Mouse (Mus musculus) adrenal gland, postnatal 14 days (tissue): ENCODE measurements around the gene Dhx37. TPM values are rescaled to one million over a fixed set of nuclear protein-coding genes. Genes with fewer than 3 reads are reported as not detected.

Experiments used
- DNase-seq: peaks from one replicate; pipeline ENCODE4 v3.0.0; 2021; ENCODE audit warnings: mixed read lengths
- long read RNA-seq, 2 experiments: library from polyadenylated mRNA; stranded (forward); transcript quantifications; one replicate each; pipeline ENCODE4 v2.0.0; 2021
- total RNA-seq: library from RNA; stranded (reverse); gene quantifications from 2 replicates; pipeline ENCODE4 v1.2.3, GENCODE M21; 2021

The Dhx37 gene
- 14.6 and 15.7 TPM in 2 replicates for total RNA-seq
- long read RNA-seq, experiment 1, full-length matches to known transcripts: 13 of 16 reads
- long read RNA-seq, experiment 1, partial matches to known transcripts: 0 of 16 reads
- long read RNA-seq, experiment 1, other reads (novel, unspliced or antisense): 3 of 16 reads
- long read RNA-seq, experiment 2, full-length matches to known transcripts: 11 of 15 reads
- long read RNA-seq, experiment 2, partial matches to known transcripts: 1 of 15 reads
- long read RNA-seq, experiment 2, other reads (novel, unspliced or antisense): 3 of 15 reads

DNA sequence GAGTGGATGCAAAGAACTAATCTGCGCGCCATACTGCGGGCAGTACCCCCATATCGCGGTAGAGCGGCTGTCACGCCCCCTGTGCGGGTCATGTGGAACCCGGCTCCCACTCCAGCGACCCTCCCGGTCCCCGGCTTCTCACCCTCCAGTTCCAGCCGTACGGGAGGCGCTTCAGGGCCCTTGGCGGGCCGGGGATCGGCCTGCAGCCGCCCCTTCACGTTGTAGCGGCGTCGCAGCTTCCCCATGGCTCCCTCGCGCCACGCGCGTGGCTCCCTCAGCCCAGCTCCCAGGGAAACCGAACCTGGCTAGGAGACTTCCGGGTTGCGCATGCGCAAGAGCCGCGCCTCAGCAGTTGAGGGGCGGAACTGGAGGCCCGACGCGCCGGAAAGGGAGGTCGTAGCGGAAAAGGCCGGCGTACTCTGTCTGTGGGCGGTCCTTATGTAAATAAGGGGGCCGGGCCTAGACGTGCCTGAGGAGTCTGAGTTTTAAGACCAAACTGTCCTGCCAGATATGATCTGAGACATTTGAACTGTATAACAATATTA, at the start of gene Dhx37:
TSS of gene Dhx37 (minus strand) at position 329 of the 545 bp plus-strand sequence.
- DNase-seq: peak; percentile 97

- DNase-seq: no peak
Measured at GRCm38 (mm10) chr5:125482474-125482873, 48.6 kb upstream of the Dhx37 start.

DNA sequence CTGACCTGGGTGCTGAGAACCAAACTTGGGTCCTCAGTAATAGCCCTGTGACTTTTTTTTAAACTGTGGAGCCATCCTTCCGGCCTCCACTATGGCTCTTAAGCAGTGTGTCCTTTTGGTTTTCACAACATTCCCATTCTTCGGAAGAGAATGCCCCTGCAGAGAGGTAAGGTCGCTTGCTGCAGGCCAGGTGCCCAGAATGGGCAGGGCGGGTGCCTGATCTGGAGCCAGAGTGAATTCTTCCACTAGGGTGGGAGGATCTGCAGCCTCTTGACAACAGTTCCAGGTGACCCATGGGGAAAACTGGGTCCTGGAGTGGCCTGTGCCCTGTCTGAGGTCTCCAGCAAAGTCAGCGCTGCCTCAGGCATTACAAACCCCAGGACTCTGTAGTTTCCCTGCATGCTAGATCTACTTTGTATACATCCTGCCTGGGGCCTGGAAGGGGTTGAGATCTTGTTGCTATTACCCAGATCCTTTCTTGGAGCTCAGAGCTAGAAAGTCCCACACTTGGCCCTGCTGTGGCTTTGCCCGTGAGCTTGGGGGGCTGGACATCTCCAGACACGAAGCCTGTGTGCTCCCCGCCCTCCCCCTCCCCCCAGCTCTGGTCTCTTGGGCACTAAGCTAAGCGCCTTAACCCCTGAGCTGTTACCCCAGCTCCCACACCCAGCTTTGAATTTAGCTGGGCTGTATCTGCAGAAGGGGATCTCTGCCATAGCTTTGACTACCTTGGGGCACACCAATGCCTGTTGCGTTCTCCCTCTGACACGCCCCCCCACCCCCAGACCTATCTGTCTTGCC, 46.7 kb upstream of the Dhx37 start:
- DNase-seq: no peak

- DNase-seq: no peak
Measured at GRCm38 (mm10) chr5:125479376-125479775, 45.5 kb upstream of the Dhx37 start.

- no peak for DNase-seq
Measured at GRCm38 (mm10) chr5:125478037-125478436, 44.1 kb upstream of the Dhx37 start.

GRCm38 (mm10) chr5:125477533-125477932, 43.6 kb upstream of the Dhx37 start:
- DNase-seq: no peak

DNA sequence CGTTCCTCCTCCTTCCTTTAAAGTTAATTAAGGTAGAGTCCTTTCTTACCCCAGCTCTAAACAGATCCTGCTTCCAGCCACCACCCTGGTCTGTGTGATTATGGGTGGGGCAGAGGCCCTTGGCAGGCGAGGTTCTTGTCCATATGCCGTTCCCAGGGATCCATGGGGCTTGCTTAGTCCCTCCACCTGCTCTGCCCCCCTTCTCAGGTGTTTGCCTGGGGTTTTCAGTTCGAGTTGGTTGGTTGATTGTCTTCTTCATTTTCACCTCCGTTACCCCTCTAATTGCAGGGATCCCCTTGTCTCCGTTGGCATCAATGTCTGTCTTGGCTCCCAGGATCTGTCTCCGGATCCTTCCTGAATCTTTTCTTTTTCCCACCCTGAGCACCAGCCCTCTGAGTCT, 42.9 kb upstream of the Dhx37 start:
- no peak for DNase-seq

GRCm38 (mm10) chr5:125476286-125476625, 42.3 kb upstream of the Dhx37 start:
- DNase-seq: no peak

DNA sequence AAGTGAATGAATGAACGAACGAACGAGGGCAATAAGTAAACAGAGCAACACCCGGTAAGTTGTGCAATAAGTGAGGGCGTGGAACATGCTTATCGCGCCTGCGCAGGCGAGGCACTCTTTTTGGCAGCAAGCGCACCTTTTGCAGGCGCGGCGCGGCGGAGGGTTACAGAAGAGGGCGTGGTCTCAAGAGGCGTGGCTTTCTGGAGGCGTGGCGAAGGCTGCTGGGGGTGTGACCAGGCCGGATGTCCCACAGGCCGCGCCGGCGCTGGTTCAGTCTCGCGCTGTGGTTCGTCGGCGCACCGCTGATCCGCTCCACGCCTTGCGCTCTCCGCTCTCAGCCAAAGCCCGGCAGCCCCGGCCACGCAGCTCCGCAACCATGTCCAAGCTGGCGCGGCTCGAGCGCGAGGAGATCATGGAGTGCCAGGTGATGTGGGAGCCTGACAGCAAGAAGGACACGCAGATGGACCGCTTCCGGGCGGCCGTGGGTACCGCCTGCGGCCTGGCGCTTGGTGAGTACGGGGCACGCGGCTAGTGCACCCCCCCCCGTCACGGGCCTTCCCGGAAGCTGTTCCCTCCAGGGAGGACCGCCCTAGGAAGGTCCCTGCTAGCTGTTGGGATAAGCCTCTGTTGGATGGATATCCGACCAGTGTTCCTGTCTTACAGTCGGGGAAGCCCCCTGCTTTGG, 41.8 kb upstream of the Dhx37 start, which contains the start of gene Aacs:
TSS of gene Aacs (plus strand) at position 214 of the 685 bp plus-strand sequence.
- DNase-seq: peak; percentile 98

DNA sequence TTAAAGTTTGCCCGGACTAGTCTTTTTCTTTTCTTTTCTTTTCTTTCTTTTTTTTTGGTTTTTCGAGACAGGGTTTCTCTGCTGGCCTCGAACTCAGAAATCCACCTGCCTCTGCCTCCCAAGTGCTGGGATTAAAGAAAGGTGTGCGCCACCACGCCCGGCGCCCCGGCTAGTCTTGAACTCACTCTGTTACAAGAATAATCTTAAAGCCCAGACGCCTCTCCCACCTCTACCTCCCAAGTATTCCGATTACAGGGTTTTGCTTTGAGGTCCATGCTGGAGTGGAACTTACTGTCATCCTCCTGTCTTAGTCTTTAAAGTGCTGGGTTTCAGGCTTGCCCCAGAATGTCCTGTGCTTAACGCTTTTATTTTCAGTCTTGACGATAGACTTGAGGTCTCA, 41.1 kb upstream of the Dhx37 start:
- no peak for DNase-seq

GRCm38 (mm10) chr5:125472796-125473475, 39.0 kb upstream of the Dhx37 start:
- DNase-seq: no peak

DNA sequence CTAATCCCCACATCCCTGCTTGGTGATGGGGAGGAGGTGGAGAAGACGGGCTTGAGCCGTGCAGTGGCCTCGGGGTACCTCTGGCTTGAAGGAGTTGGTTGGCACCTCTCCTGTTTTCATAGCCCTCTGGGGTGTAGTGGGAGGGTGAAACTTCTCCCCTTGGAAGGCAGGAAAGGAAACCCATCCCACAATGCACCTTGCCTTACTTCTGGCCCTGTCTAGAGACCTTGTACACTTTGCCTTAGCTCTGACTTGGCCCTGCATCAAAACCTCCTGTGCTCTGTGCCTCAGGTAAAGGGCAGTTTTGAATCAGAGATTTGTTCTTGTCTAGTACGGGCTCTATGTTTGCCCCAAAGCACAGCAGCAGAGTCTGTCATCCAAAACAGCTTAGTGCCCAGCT, 36.8 kb upstream of the Dhx37 start:
- peak; percentile 69 for DNase-seq

GRCm38 (mm10) chr5:125467261-125467660, 33.3 kb upstream of the Dhx37 start:
- peak; percentile 61 for DNase-seq

GRCm38 (mm10) chr5:125466483-125466882, 32.6 kb upstream of the Dhx37 start:
- no peak for DNase-seq

- DNase-seq: peak; percentile 98
Measured at GRCm38 (mm10) chr5:125465701-125466106, 31.8 kb upstream of the Dhx37 start.

DNA sequence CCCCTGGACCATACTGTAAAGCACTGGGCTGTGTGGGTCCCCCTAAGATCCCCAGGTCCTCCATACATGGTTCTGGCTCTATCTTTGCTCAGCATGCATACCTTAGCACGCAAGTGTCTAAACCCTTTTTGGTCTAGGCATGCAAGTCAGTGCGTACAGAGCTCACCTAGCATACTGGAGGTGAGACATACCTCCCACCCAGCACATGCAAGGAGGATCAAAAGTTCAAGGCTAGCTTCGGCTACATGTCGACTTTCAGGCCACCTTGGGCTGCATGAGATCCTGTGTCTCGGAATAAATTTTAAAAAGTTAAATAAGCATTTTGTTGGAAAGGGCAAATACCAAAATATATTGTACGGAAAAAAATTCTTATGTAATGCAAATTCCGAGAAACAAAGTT, 31.3 kb upstream of the Dhx37 start:
- DNase-seq: no peak

- DNase-seq: peak; percentile 80
Measured at GRCm38 (mm10) chr5:125461868-125462445, 28.0 kb upstream of the Dhx37 start.

GRCm38 (mm10) chr5:125460574-125460973, 26.7 kb upstream of the Dhx37 start:
- DNase-seq: no peak

DNA sequence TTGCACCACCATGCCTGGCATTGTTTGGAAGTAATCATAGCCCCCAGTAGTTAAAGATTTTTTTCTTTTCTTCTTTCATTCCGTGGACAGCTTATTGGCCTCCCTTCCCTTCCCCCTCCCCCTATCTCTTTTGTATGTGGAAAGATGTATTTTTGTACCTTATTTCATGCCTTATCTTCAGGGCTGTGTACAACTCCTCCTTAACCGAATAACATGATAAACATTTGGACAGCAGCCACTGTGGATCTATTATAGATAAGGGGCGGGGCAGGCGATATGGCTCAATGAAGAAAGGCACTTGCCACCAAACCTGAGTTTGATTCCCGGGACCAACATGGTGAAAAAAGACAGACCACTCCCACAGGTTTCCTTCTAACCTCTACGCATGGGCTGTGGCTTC, 23.6 kb upstream of the Dhx37 start:
- no peak for DNase-seq

DNA sequence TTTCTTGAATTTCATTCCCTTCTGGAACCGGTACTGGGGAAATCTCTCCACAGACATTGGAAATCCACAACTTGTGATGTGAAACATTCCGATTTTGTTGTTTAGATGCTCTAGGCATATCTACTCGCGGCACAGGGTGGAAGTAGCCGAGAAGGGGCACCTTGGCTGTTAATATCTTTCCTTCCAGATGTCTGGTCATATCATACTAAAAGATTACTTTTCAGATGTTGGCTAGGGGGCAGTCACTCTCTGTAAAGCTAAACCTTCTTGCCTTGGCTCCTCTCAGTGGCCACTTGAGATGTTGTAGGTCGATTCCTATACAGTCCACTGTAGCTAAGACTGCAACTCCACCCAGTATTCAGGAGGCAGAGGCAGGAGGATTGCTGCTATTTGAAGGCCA, 22.2 kb upstream of the Dhx37 start:
- DNase-seq: no peak

DNA sequence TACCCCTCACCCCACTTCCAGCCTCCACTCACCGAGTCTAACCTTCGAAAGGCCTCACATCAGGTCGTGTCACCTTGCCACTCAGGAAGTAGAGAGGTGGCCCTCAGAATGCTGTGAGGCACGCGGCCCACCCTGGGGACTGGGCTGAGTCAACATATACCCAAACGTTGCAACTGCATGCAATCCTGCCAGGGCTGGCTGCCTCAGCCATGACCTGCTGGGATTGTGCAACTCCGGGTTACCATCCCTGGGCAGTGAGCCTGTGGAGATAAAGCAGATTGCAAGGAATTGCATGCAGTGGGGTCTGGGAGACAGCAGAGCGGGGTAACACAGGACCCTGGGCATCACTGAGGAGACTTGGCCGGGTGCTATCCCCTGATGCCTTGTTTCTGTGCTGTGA, 18.7 kb upstream of the Dhx37 start:
- peak; percentile 84 for DNase-seq

- DNase-seq: no peak
Measured at GRCm38 (mm10) chr5:125449306-125449705, 15.4 kb upstream of the Dhx37 start.
